Mouse (Mus musculus) heart, postnatal 4 days (tissue): ENCODE data around the gene Lrguk. TPM values are rescaled to one million over a fixed set of nuclear protein-coding genes. Genes with fewer than 3 reads are reported as not detected.

Experiments used
- DNase-seq: peaks from one replicate; pipeline ENCODE4 v3.0.0; 2021
- total RNA-seq, 2 experiments: library from RNA; stranded (reverse); gene quantifications; 2 replicates each; pipeline ENCODE4 v1.2.3; 2021

Lrguk gene
- total RNA-seq, 2 experiments from 2014 or later = 0.21 to 0.25 TPM

DNA sequence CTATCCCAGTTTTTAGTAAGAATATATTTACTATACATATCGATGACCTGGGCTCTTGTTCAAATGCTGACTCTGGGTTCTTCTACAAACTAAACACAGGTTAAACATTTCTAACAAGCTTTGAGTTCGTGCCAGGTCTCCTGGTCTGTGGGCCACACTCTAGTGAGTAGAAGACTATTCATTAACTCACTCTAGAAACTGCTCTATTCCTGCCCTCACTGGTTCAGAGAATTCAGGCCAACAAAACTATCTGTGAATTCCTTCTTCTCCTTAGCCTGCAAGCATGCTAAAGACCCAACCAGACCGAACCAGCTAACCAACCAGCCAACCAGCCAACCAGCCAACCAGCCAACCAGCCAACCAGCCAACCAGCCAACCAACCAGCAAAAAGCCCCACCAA is 149.8 kb downstream of the Lrguk start:
- no peak for DNase-seq

GRCm38 (mm10) chr6:34179911-34180310 is 150.7 kb downstream of the Lrguk start:
- no peak for DNase-seq

DNA sequence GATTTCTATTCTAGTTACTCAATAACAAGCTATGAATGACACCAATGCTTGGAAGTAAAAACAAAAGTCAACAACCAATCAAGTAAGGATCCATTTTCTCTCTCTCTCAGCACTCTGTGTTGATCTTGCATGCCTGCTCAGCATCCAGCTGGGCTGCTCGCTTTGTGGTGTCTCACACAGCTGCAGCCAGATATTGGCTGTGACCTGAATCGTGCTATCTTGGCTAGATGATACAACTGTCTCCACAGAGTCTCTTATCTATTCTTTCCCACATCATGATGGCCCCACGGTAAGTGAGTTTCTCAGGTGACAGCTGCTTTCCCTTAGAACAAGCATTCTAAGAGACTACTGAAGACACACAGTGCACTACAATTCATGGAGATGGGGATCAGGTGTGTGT is 152.7 kb downstream of the Lrguk start:
- no peak for DNase-seq

DNA sequence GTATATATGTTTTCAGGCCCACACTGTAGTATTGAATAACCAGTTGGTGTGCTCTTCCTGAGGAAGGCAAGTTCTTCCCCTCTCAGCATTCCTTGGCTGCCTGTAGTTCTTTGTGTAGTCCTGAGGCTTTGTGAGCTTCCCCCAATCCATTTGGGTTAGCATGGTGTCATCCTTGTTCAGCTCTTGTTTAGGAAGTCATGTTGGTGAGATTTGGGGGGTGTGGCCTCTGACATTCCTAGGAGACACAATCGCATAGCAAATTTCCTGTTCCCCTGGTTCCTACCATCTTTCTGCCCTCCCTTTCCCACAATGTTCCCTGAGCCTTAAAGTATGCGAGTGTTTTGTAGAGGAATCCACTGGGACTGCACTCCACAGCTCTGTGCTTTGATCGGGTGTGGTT is 154.1 kb downstream of the Lrguk start:
- no peak for DNase-seq

Other genes starting within 250 kb of the Lrguk start
- 10 to 100 TPM; 15.2 to 16.3 TPM for gene Slc35b4, start 147.7 kb downstream of the Lrguk start, total RNA-seq